Mouse (Mus musculus) neutrophil, adult 65 days (primary cell): ENCODE results near the gene Cntn3. TPM values are rescaled to one million over a fixed set of nuclear protein-coding genes. Genes with fewer than 3 reads are reported as not detected.

Experiments
- total RNA-seq: library from RNA; stranded (reverse); gene quantifications from 2 replicates; pipeline ENCODE4 v1.2.4, GENCODE M21; 2023

The Cntn3 gene
- total RNA-seq: not detected in 2 replicates

DNA sequence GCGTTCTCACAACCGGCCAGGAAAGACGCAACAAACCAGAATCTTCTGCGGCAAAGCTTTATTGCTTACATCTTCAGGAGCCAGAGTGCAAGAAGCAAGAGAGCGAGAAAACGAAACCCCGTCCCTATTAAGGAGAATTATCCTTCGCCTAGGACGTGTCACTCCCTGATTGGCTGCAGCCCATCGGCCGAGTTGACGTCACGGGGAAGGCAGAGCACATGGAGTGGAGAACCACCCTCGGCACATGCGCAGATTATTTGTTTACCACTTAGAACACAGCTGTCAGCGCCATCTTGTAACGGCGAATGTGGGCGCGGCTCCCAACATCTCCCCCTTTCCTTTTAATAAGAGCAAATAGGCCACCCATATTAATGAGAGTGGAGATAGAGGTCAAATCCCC, at the start of gene Cntn3:
Gene Cntn3, minus strand, starts transcription at position 101 of the 400 bp plus-strand sequence.

